Comparison of ENCODE assay signal across 18 mouse cellular contexts in the genomic region with DNA sequence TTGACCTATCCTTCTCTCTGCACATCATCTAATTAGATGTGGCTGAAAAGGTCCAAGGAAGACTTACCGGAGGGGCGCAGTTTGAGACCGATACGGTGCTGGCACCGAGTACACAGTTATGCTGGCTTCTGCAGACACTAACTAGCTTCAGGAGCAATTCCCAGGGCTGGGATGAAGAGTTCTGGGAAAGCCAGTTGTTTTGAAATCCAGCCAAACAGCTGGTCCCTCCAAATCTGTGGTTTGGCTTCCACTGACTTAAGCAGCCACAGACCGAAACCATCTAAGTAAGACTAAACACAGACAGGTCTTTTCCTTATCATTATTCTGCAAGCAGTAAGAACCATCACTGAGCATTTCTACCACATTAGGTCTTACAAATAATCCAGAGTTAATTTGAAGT.
DNase-seq lines count a peak whose midpoint lies in the region; ATAC-seq lines count a peak whose summit lies in the region.
"Had no signal": no experiment of that assay in that cellular context is flagged by ENCODE, and none has a peak within 500 bp of the region (broad histone marks: within the 10 kb centered on the region; RNA-seq: fewer than 3 reads in every experiment).

No protein-coding gene starts in this region.

- DNase-seq in heart, adult 8-10 months (ENCODE audit: low spot score): peak; percentile 47
- DNase-seq in heart, embryonic 10.5 days (ENCODE audit: low spot score): no peak
- peak; percentile 7 for DNase-seq in kidney, postnatal 14 days
- no peak for DNase-seq in kidney, adult 11 months
- peak; percentile 34 for DNase-seq in ovary, adult 18-20 months (ENCODE audit: low spot score)
- DNase-seq in ovary, postnatal 36 days (ENCODE audit: low spot score): no peak
- DNase-seq: adrenal gland, adult 2 months; cerebellum, adult 2 months; cerebellum, postnatal 36 days; kidney, adult 9 months; lung, postnatal 14 days; right cerebral cortex, adult 18-20 months; thymus, postnatal 14 days had no signal

- no peaks in the 10 kb centered on the region for H3K36me3 ChIP-seq in heart, embryonic 10.5 days
- no peaks in the 10 kb centered on the region for H3K36me3 ChIP-seq in intestine, embryonic 16.5 days (ENCODE audit: control insufficient read depth, insufficient read depth, low read length)
- H3K36me3 ChIP-seq: limb, embryonic 13.5 days; midbrain, embryonic 15.5 days had no signal

- H3K4me1 ChIP-seq in heart, embryonic 10.5 days: no peaks in the 10 kb centered on the region
- no peaks in the 10 kb centered on the region for H3K4me1 ChIP-seq in intestine, embryonic 16.5 days (ENCODE audit: control insufficient read depth, insufficient read depth, low read length)
- H3K4me1 ChIP-seq: limb, embryonic 13.5 days; midbrain, embryonic 15.5 days had no signal

- H3K27ac ChIP-seq in heart, embryonic 10.5 days: no peak overlapping the region
- no peak overlapping the region for H3K27ac ChIP-seq in intestine, embryonic 16.5 days (ENCODE audit: low read length)
- H3K27ac ChIP-seq: limb, embryonic 13.5 days; liver, embryonic 14.5 days; midbrain, embryonic 15.5 days had no signal

- no peaks in the 10 kb centered on the region for H3K9me3 ChIP-seq in heart, embryonic 10.5 days
- H3K9me3 ChIP-seq in intestine, embryonic 16.5 days (ENCODE audit: control insufficient read depth, low read length): no peaks in the 10 kb centered on the region
- H3K9me3 ChIP-seq: limb, embryonic 13.5 days; midbrain, embryonic 15.5 days had no signal

- no peak overlapping the region for H3K4me3 ChIP-seq in heart, embryonic 10.5 days
- no peak overlapping the region for H3K4me3 ChIP-seq in intestine, embryonic 16.5 days (ENCODE audit: low read length)
- H3K4me3 ChIP-seq: limb, embryonic 13.5 days; midbrain, embryonic 15.5 days; myocyte had no signal

- WGBS in heart, embryonic 10.5 days: 94% methylated on average over 6 of the region's 6 CpGs
- 80% methylated on average over 6 of the region's 6 CpGs for WGBS in intestine, embryonic 16.5 days

- no peak for ATAC-seq in intestine, embryonic 16.5 days
- ATAC-seq: midbrain, embryonic 15.5 days had no signal

- no peaks in the 10 kb centered on the region for H3K27me3 ChIP-seq in heart, embryonic 10.5 days (ENCODE audit: insufficient read depth, poor library complexity, severe bottlenecking)
- H3K27me3 ChIP-seq in intestine, embryonic 16.5 days (replicated peaks; ENCODE audit: control insufficient read depth, insufficient read depth, low read length): no peaks in the 10 kb centered on the region
- H3K27me3 ChIP-seq: limb, embryonic 13.5 days; midbrain, embryonic 15.5 days had no signal

- H3K9ac ChIP-seq in intestine, embryonic 16.5 days (ENCODE audit: low read depth, low read length): no peak overlapping the region
- H3K9ac ChIP-seq: limb, embryonic 13.5 days; liver, embryonic 14.5 days; midbrain, embryonic 15.5 days had no signal

- H3K4me2 ChIP-seq in intestine, embryonic 16.5 days (ENCODE audit: low read depth, low read length): no peak overlapping the region
- H3K4me2 ChIP-seq: limb, embryonic 13.5 days; midbrain, embryonic 15.5 days had no signal

Comparison
In these comparisons a context has a peak if more than half of its experiments do, and no peak if none do; other contexts are left out.
1. DNase-seq: peak in heart, adult 8-10 months (single experiment), kidney, postnatal 14 days (single experiment) and ovary, adult 18-20 months (single experiment); none in heart, embryonic 10.5 days (single experiment), kidney, adult 11 months (single experiment) and ovary, postnatal 36 days (single experiment).